Mouse (Mus musculus): ENCODE measurements around the gene Slc7a9. TPM values are rescaled to one million over a fixed set of nuclear protein-coding genes. Genes with fewer than 3 reads are reported as not detected.

Gene Slc7a9
- polyA plus RNA-seq, 1 experiment from 2014 or later = 0.21 TPM

Other genes with a start within 250 kb of the Slc7a9 start
- gene Lrp3, start 233.3 kb upstream of the Slc7a9 start, polyA plus RNA-seq (2016; fragmentation: Nextera tagmentation; extraction: Ambion mirVana) = 8.1 and 9.1 TPM in 2 replicates
- gene Gpatch1, start 130.4 kb upstream of the Slc7a9 start, polyA plus RNA-seq (2016; fragmentation: Nextera tagmentation; extraction: Ambion mirVana) = 18.7 and 18.9 TPM in 2 replicates
- 2.5 and 2.7 TPM in 2 replicates for gene Rhpn2, start 114.6 kb upstream of the Slc7a9 start, polyA plus RNA-seq (2016; fragmentation: Nextera tagmentation; extraction: Ambion mirVana)
- 14.7 and 16.5 TPM in 2 replicates for gene Faap24, start 52.0 kb upstream of the Slc7a9 start, polyA plus RNA-seq (2016; fragmentation: Nextera tagmentation; extraction: Ambion mirVana)
- gene Cep89, start 51.8 kb upstream of the Slc7a9 start, polyA plus RNA-seq (2016; fragmentation: Nextera tagmentation; extraction: Ambion mirVana) = 55.0 and 56.9 TPM in 2 replicates
- gene Tdrd12, start 88.9 kb downstream of the Slc7a9 start, polyA plus RNA-seq (2016; fragmentation: Nextera tagmentation; extraction: Ambion mirVana) = 0.59 and 0.68 TPM in 2 replicates
- gene Nudt19, start 107.5 kb downstream of the Slc7a9 start, polyA plus RNA-seq (2016; fragmentation: Nextera tagmentation; extraction: Ambion mirVana) = 33.0 and 37.5 TPM in 2 replicates
- 0.19 and 0.28 TPM in 2 replicates for gene Rgs9bp, start 136.8 kb downstream of the Slc7a9 start, polyA plus RNA-seq (2016; fragmentation: Nextera tagmentation; extraction: Ambion mirVana)
- gene Ankrd27, start 137.4 kb downstream of the Slc7a9 start, polyA plus RNA-seq (2016; fragmentation: Nextera tagmentation; extraction: Ambion mirVana) = 41.6 and 44.9 TPM in 2 replicates
- gene Pdcd5, start 198.7 kb downstream of the Slc7a9 start, polyA plus RNA-seq (2016; fragmentation: Nextera tagmentation; extraction: Ambion mirVana) = 327 and 339 TPM in 2 replicates

Data from limb, embryonic 12.5 days (tissue).